24 mouse cellular contexts compared by ENCODE assay signal in genomic region chr3:70012641-70013040, GRCm38 (mm10). TPM values are rescaled to one million over a fixed set of nuclear protein-coding genes. Genes with fewer than 3 reads are reported as not detected.
"Had no signal": no experiment of that assay in that cellular context is flagged by ENCODE, and none has a peak within 500 bp of the region (broad histone marks: within the 10 kb centered on the region; RNA-seq: fewer than 3 reads in every experiment).

No protein-coding gene starts in this region.

- H3K9me3 ChIP-seq: neural tube, embryonic 13.5 days; neural tube, embryonic 15.5 days; stomach, embryonic 15.5 days had no signal

- H3K27ac ChIP-seq: neural tube, embryonic 13.5 days; neural tube, embryonic 15.5 days; stomach, embryonic 15.5 days; stomach, postnatal 0 days had no signal

- H3K4me1 ChIP-seq: neural tube, embryonic 13.5 days; neural tube, embryonic 15.5 days; stomach, embryonic 15.5 days had no signal

- H3K4me2 ChIP-seq: neural tube, embryonic 13.5 days; neural tube, embryonic 15.5 days; stomach, embryonic 15.5 days had no signal

- DNase-seq: retina, postnatal 1 day; right cerebral cortex, adult 18-20 months; right cerebral cortex, postnatal 14 days; right cerebral cortex, postnatal 25 days; right cerebral cortex, postnatal 4 days; spleen, adult 18-20 months; thymus, adult 18-20 months; thymus, adult 2 months; thymus, postnatal 14 days; thymus, postnatal 25 days; thymus, postnatal 36 days; thymus, postnatal 4 days had no signal

- H3K9ac ChIP-seq: neural tube, embryonic 13.5 days; neural tube, embryonic 15.5 days; stomach, embryonic 15.5 days had no signal

- H3K36me3 ChIP-seq: neural tube, embryonic 13.5 days; neural tube, embryonic 15.5 days; stomach, embryonic 15.5 days had no signal

- H3K27me3 ChIP-seq: neural tube, embryonic 13.5 days; neural tube, embryonic 15.5 days; stomach, embryonic 15.5 days had no signal

- H3K4me3 ChIP-seq: neural tube, embryonic 13.5 days; neural tube, embryonic 15.5 days; stomach, embryonic 15.5 days had no signal

RNA-seq across cellular contexts. Expression of gene Otol1, which starts 5.2 kb away (rescaled TPM):
- total RNA-seq: neutrophil, adult 5-6 weeks had no signal
- polyA plus RNA-seq: neural tube, embryonic 14.5 days; neural tube, embryonic 15.5 days; small intestine, adult 2 months; spleen, adult 2 months; stomach, embryonic 14.5 days; stomach, embryonic 15.5 days; stomach, embryonic 16.5 days; stomach, postnatal 0 days; testis, adult 2 months; thymus, adult 2 months; urinary bladder, adult 2 months had no signal
